Mouse (Mus musculus): ENCODE data around the gene Apom. TPM values are rescaled to one million over a fixed set of nuclear protein-coding genes. Genes with fewer than 3 reads are reported as not detected.

Gene Apom
- total RNA-seq, 1 experiment = 10.0 TPM

GRCm38 (mm10) chr17:35104079-35104478 lies 27.8 kb downstream of the Apom start:
- DNase-seq (ENCODE audit: low read depth, low spot score) = no peak
- in situ Hi-C loops (cut with MboI; ENCODE audit: low sequenced_read_pairs in 2 of 2, unreplicated experiment in 2 of 2) = loop anchor here in 1 of 2 experiments (25.0 kb wide), 1 partner anchor 92 kb away; the partner anchor contains the start of genes Vars and Vwa7
- Histone ChIP-seq H3K36me3 (ENCODE audit: control insufficient read depth, insufficient read depth, low read length, poor library complexity, severe bottlenecking) (peaks cover 14% of the 10 kb centered on the region; the same call in 1 of the 2 replicates), H3K9me3 (ENCODE audit: control insufficient read depth, insufficient read depth, low read depth, low read length) (no peaks in the 10 kb centered on the region), H3K4me1 (ENCODE audit: control insufficient read depth in 2 of 2, insufficient read depth in 2 of 2, low read length in 2 of 2, poor library complexity in 1 of 2) (peaks cover 0 to 9% of the 10 kb centered on the region in 2 experiments; a peak in 1 of 4 replicates), H3K4me3 (ENCODE audit: insufficient read depth in 1 of 2, low read depth in 1 of 2, low read length in 2 of 2, poor library complexity in 1 of 2, severe bottlenecking in 1 of 2) (no peak overlapping the region), H3K27ac (ENCODE audit: insufficient read depth, low read depth, low read length, poor library complexity, severe bottlenecking) (no peak overlapping the region), H3K9ac (ENCODE audit: insufficient read depth, low read depth, low read length, poor library complexity, severe bottlenecking) (no peak overlapping the region)
- TF ChIP-seq CHD2 (IDR thresholded peaks at IDR 0.05; ENCODE audit: low read depth, low read length) (no peak), HCFC1 (IDR thresholded peaks at IDR 0.05; ENCODE audit: borderline replicate concordance, insufficient read depth, low read length) (no peak), MAFK (IDR thresholded peaks at IDR 0.05; ENCODE audit: insufficient read depth, low read depth, low read length) (no peak), ZNF384 (IDR thresholded peaks at IDR 0.05; ENCODE audit: low read depth, low read length) (no peak), ZC3H11A (IDR thresholded peaks at IDR 0.05; ENCODE audit: borderline replicate concordance, low read depth, low read length) (no peak)

DNA sequence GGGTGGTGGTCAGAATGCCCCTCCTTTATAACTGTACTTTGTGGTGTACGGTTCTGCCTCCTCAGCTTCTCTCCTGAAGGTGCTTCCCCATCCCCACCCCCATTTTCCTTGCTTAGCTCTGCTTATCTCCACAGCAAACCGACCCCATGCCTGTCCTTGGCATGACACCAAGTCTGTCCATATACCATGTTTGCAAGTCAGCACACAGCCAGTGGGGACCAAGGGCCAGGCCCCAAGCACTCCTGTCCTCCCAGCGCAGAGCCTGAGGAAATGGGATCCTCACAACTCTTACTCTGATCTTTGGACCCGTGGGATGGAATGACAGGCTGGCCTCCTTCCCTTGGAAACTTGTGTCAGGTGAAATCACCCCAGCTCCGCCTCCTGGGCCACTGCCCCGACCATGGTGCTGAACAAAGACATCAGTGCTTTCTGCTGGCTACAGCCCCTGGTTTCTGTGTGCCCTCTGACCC lies 28.6 kb downstream of the Apom start:
- no peak for TF ChIP-seq MAFK (IDR thresholded peaks at IDR 0.05; ENCODE audit: insufficient read depth, low read depth, low read length)
- no peak for TF ChIP-seq ZNF384 (IDR thresholded peaks at IDR 0.05; ENCODE audit: low read depth, low read length)
- TF ChIP-seq ZC3H11A (IDR thresholded peaks at IDR 0.05; ENCODE audit: borderline replicate concordance, low read depth, low read length) = no peak
- TF ChIP-seq HCFC1 (IDR thresholded peaks at IDR 0.05; ENCODE audit: borderline replicate concordance, insufficient read depth, low read length) = no peak
- no peak for TF ChIP-seq CHD2 (IDR thresholded peaks at IDR 0.05; ENCODE audit: low read depth, low read length)
- Histone ChIP-seq H3K4me3 (ENCODE audit: insufficient read depth in 1 of 2, low read depth in 1 of 2, low read length in 2 of 2, poor library complexity in 1 of 2, severe bottlenecking in 1 of 2) (no peak overlapping the region), H3K36me3 (ENCODE audit: control insufficient read depth, insufficient read depth, low read length, poor library complexity, severe bottlenecking) (peaks cover 18% of the 10 kb centered on the region; the same call in 1 of the 2 replicates), H3K4me1 (ENCODE audit: control insufficient read depth in 2 of 2, insufficient read depth in 2 of 2, low read length in 2 of 2, poor library complexity in 1 of 2) (peaks cover 0 to 9% of the 10 kb centered on the region in 2 experiments; a peak in 1 of 4 replicates), H3K9ac (ENCODE audit: insufficient read depth, low read depth, low read length, poor library complexity, severe bottlenecking) (no peak overlapping the region), H3K9me3 (ENCODE audit: control insufficient read depth, insufficient read depth, low read depth, low read length) (no peaks in the 10 kb centered on the region), H3K27ac (ENCODE audit: insufficient read depth, low read depth, low read length, poor library complexity, severe bottlenecking) (no peak overlapping the region)
- in situ Hi-C loops (cut with MboI; ENCODE audit: low sequenced_read_pairs in 2 of 2, unreplicated experiment in 2 of 2) = loop anchor here in 1 of 2 experiments (25.0 kb wide), 1 partner anchor 91 kb away; the partner anchor contains the start of genes Vars and Vwa7
- no peak for DNase-seq (ENCODE audit: low read depth, low spot score)

- no peak for DNase-seq (ENCODE audit: low read depth, low spot score)
- peaks cover 18% of the 10 kb centered on the region; the same call in 1 of the 2 replicates for H3K36me3 ChIP-seq (ENCODE audit: control insufficient read depth, insufficient read depth, low read length, poor library complexity, severe bottlenecking)
- H3K9ac ChIP-seq (ENCODE audit: insufficient read depth, low read depth, low read length, poor library complexity, severe bottlenecking) = no peak overlapping the region
- no peak overlapping the region for H3K27ac ChIP-seq (ENCODE audit: insufficient read depth, low read depth, low read length, poor library complexity, severe bottlenecking)
- H3K4me1 ChIP-seq (ENCODE audit: control insufficient read depth in 2 of 2, insufficient read depth in 2 of 2, low read length in 2 of 2, poor library complexity in 1 of 2) = peaks cover 0 to 9% of the 10 kb centered on the region in 2 experiments; a peak in 1 of 4 replicates
- no peak for TF ChIP-seq MAFK (IDR thresholded peaks at IDR 0.05; ENCODE audit: insufficient read depth, low read depth, low read length)
- TF ChIP-seq CHD2 (IDR thresholded peaks at IDR 0.05; ENCODE audit: low read depth, low read length) = no peak
- TF ChIP-seq ZNF384 (IDR thresholded peaks at IDR 0.05; ENCODE audit: low read depth, low read length) = no peak
- no peak for TF ChIP-seq ZC3H11A (IDR thresholded peaks at IDR 0.05; ENCODE audit: borderline replicate concordance, low read depth, low read length)
- TF ChIP-seq HCFC1 (IDR thresholded peaks at IDR 0.05; ENCODE audit: borderline replicate concordance, insufficient read depth, low read length) = no peak
- in situ Hi-C loops (cut with MboI; ENCODE audit: low sequenced_read_pairs in 2 of 2, unreplicated experiment in 2 of 2) = loop anchor here in 1 of 2 experiments (25.0 kb wide), 1 partner anchor 90 kb away; the partner anchor contains the start of genes Vars and Vwa7
- no peaks in the 10 kb centered on the region for H3K9me3 ChIP-seq (ENCODE audit: control insufficient read depth, insufficient read depth, low read depth, low read length)
- no peak overlapping the region for H3K4me3 ChIP-seq (ENCODE audit: insufficient read depth in 1 of 2, low read depth in 1 of 2, low read length in 2 of 2, poor library complexity in 1 of 2, severe bottlenecking in 1 of 2)
Observed at GRCm38 (mm10) chr17:35102299-35102698, 29.6 kb downstream of the Apom start.

DNA sequence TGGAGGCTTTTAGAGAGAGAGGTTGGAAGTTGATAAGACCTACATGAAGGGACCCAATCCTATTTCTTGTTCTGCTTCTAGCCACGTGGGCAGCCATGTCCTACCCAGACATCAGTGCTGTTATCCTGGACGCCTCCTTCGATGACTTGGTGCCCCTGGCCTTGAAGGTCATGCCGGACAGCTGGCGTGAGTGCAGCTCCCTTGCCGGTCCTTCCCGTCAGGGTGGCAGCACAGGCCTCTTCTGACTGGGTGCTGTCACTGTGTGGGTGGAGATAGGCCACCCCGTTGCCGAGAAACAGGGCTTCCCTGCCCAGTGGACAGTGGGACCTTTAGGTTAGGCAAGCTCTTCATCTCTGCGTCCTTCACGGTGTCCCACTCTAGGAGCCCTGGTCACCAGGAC lies 30.7 kb downstream of the Apom start:
- H3K9ac ChIP-seq (ENCODE audit: insufficient read depth, low read depth, low read length, poor library complexity, severe bottlenecking) = no peak overlapping the region
- peaks cover 20% of the 10 kb centered on the region; the same call in 1 of the 2 replicates for H3K36me3 ChIP-seq (ENCODE audit: control insufficient read depth, insufficient read depth, low read length, poor library complexity, severe bottlenecking)
- no peak overlapping the region for H3K27ac ChIP-seq (ENCODE audit: insufficient read depth, low read depth, low read length, poor library complexity, severe bottlenecking)
- no peak overlapping the region for H3K4me3 ChIP-seq (ENCODE audit: insufficient read depth in 1 of 2, low read depth in 1 of 2, low read length in 2 of 2, poor library complexity in 1 of 2, severe bottlenecking in 1 of 2)
- DNase-seq (ENCODE audit: low read depth, low spot score) = no peak
- in situ Hi-C loops (cut with MboI; ENCODE audit: low sequenced_read_pairs in 2 of 2, unreplicated experiment in 2 of 2) = loop anchor here in 1 of 2 experiments (25.0 kb wide), 1 partner anchor 89 kb away; the partner anchor contains the start of genes Vars and Vwa7
- peaks cover 0 to 9% of the 10 kb centered on the region in 2 experiments; a peak in 1 of 4 replicates for H3K4me1 ChIP-seq (ENCODE audit: control insufficient read depth in 2 of 2, insufficient read depth in 2 of 2, low read length in 2 of 2, poor library complexity in 1 of 2)
- no peaks in the 10 kb centered on the region for H3K9me3 ChIP-seq (ENCODE audit: control insufficient read depth, insufficient read depth, low read depth, low read length)
- TF ChIP-seq ZNF384 (IDR thresholded peaks at IDR 0.05; ENCODE audit: low read depth, low read length) = no peak
- TF ChIP-seq MAFK (IDR thresholded peaks at IDR 0.05; ENCODE audit: insufficient read depth, low read depth, low read length) = no peak
- TF ChIP-seq ZC3H11A (IDR thresholded peaks at IDR 0.05; ENCODE audit: borderline replicate concordance, low read depth, low read length) = no peak
- no peak for TF ChIP-seq HCFC1 (IDR thresholded peaks at IDR 0.05; ENCODE audit: borderline replicate concordance, insufficient read depth, low read length)
- TF ChIP-seq CHD2 (IDR thresholded peaks at IDR 0.05; ENCODE audit: low read depth, low read length) = no peak

All from ES-E14 (cell line).